Mouse (Mus musculus) spleen, adult 2 months (tissue): Measurements from ENCODE around the gene Neu1.

Source experiments
- CTCF ChIP-seq: fragments of 200-500 bp; IDR thresholded peaks from 2 replicates; pipeline ENCODE4 v1.5.1; 2011; ENCODE audit warnings: mild to moderate bottlenecking, inconsistent platforms; ENCODE audit not compliant: insufficient read depth, insufficient read length, insufficient replicate concordance; ENCODE audit errors: extremely low read depth
- POLR2A ChIP-seq: fragments of 200-500 bp; IDR thresholded peaks from 2 replicates; pipeline ENCODE4 v1.6.1; 2011; ENCODE audit warnings: low read depth, low read length, inconsistent platforms

DNA sequence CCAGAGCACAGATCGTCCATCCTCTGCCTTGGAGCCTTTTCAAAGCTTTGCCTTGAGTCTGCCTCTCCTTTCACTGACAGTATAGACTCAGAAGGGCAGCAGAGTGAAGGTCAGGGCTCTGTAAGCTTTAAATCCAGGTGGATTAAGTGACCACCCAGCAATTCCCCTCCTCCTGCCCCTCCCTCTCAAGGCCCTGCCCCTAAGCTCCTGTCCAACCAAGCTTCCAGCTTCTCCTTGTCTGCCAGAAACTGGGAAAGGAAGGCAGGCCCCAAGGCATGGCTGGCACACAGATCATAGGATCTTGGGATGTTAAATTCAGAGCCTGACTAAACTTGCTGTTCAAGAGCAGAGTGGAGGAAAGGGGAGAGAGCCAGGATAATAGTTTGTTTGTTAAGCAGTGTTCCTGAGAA is 33.6 kb downstream of the Neu1 start:
- no peak for TF ChIP-seq POLR2A
- TF ChIP-seq CTCF, result no peak
